Mouse (Mus musculus): Measurements from ENCODE around the gene Psg22. TPM values are rescaled to one million over a fixed set of nuclear protein-coding genes. Genes with fewer than 3 reads are reported as not detected.
"Not testable (repeated sequence)": the region's sequence is repeated elsewhere in the genome, so short reads cannot be mapped to it uniquely, and the experiment has no call there.

The Psg22 gene
- polyA plus RNA-seq, 1 experiment from 2014 or later, result not detected

DNA sequence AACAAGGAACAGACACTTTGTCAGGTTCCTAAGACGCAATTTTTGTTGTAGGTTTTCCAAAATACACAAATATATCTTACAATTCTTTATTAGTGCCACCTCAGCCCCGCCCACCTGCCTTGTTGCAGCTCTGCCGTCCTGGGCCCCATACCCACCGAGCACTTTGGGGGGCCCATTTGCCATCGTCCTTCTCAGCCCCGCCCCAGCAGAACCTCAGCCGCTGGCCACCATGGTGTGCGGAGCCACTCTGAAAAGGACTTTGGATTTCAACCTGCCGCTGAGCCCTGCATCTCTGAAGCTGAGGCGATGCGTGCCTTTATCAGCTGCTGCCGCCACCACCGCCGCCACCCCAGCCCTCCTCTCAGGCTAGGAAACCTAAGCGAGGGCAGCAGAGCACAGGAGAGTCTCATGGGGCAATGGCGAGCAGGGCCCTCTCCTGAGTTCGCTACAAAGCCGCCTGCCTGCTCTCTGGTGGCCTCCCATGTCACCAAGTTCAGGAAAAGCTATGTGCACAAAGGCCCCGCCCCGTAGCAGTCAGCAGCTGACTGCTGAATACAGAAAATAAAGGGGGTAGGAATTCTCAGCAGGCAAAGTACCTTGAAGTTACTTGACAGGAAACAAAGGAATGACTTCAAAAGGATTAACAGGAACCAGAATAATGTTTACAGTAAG, 28.4 kb downstream of the Psg22 start:
- no peaks in the 10 kb centered on the region for H3K4me1 ChIP-seq
- H3K4me2 ChIP-seq (replicated peaks), result peak overlapping the region; percentile 30
- H3K4me3 ChIP-seq (replicated peaks), result peak overlapping the region; percentile 18
- no peak overlapping the region; the same call in 1 of the 2 replicates for H3K27ac ChIP-seq (replicated peaks)
- H3K27me3 ChIP-seq, result peaks cover 20% of the 10 kb centered on the region
- no peak for ATAC-seq (ENCODE audit: insufficient number of reproducible peaks, low FRiP score, low TSS enrichment, low read depth)
- 10% methylated on average over 20 of the region's 20 CpGs for WGBS
- H3K36me3 ChIP-seq, result no peaks in the 10 kb centered on the region
- H3K9me3 ChIP-seq (replicated peaks), result no peaks in the 10 kb centered on the region
- H3K9ac ChIP-seq, result no peak overlapping the region

DNA sequence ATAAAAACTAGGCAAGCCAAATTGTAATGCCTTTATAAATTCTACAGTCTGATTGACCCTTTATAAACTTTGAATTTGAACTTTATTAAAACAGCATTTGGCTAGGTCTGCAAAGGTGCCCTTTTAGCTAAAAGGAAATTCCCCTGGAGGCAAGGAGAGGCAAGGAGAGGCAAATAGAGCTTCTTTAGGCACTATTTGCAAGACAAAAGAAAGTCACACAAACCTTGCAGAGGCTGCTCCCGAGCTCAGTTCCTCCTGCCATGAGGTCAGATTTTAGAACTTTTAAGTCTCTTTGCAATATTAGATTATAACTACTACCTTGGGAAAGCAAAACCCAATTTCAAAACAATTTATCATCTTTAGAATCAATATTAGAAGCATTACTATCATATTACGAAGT, 29.5 kb downstream of the Psg22 start:
- not testable (repeated sequence) for H3K4me2 ChIP-seq (replicated peaks); H3K4me3 ChIP-seq (replicated peaks); H3K27ac ChIP-seq (replicated peaks); H3K9me3 ChIP-seq (replicated peaks); H3K36me3 ChIP-seq; H3K9ac ChIP-seq; ATAC-seq (ENCODE audit: insufficient number of reproducible peaks, low FRiP score, low TSS enrichment, low read depth); H3K4me1 ChIP-seq
- 30% methylated on average over 2 of the region's 2 CpGs for WGBS
- H3K27me3 ChIP-seq, result peaks cover 20% of the 10 kb centered on the region

DNA sequence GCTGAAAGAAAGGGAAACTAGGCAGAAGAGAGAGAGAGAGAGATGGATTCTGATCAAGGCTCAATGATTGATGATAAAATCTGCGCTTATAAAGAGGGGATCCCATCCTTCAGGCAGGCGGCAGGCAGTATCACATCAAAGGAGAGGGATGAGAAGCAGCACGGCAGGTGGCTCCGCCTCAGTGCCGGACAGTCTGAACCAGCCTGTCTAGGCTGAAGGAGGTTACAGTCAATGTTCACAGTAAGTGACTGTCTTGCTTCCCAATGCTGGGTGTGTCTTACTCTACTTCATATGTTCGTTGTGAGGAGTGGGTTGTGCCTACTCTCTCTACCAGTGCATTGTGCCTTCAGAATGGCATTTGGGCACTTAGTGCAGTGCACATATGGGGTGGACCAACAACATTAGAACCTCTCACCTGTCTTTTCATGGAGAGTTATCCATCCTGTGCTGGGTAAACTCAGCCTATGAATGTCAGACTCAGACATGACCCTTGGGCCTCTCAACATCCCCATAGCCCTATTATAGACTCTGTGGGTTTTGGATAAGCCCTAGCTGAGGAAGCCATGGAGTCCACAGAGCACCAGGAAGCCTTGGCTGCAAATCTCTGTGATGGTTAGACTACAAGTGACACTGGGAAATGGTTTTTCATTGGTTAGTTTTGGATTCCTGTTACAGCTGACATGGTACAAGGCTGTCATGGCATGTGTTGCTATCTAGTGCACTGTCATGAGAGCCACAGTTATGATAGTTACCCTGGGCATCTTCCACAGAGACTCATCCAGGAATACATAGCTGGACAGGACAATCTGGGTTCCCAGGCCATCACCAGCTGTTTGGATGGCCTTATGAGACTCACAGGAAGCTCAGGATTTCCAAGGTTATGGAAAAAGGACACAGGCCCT, 31.4 kb downstream of the Psg22 start:
- Histone ChIP-seq H3K27ac (replicated peaks) (no peak overlapping the region), H3K36me3 (no peaks in the 10 kb centered on the region), H3K9ac (no peak overlapping the region), H3K4me1 (no peaks in the 10 kb centered on the region), H3K9me3 (replicated peaks) (no peaks in the 10 kb centered on the region), H3K27me3 (peaks cover 20% of the 10 kb centered on the region), H3K4me3 (replicated peaks) (no peak overlapping the region), H3K4me2 (replicated peaks) (no peak overlapping the region)
- WGBS, result 22% methylated on average over 6 of the region's 6 CpGs
- ATAC-seq (ENCODE audit: insufficient number of reproducible peaks, low FRiP score, low TSS enrichment, low read depth), result no peak

DNA sequence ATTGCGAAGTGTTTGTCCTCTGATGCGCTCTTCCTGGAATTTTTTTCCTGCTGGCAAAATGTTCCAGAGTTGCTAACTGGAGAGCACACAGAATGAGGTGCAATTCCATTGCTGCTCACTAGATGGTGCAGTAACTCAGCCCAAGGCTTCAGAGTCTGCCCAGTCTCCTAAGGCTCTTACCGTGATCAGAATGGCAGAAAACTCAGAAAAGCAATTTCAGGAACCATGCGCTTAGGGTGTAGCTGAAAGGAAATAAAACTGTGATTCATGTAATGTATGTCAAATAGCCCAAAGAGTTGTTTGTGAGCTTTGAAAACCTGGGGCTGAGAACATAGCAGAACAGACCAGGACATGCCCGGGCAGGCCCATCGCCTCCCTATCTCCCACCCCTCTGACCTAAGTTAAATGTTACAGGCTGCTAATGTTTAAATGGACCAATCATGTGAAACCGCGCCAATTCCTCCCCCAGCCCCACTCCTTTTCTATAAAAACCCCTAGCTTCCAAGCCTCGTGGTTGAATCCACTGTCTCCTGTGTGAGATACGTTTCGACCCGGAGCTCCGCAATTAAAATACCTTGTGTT, 32.1 kb downstream of the Psg22 start:
- H3K9ac ChIP-seq; H3K27ac ChIP-seq (replicated peaks); H3K36me3 ChIP-seq; H3K4me3 ChIP-seq (replicated peaks); H3K4me1 ChIP-seq; ATAC-seq (ENCODE audit: insufficient number of reproducible peaks, low FRiP score, low TSS enrichment, low read depth); H3K4me2 ChIP-seq (replicated peaks); H3K9me3 ChIP-seq (replicated peaks): not testable (repeated sequence)
- WGBS, result 45% methylated on average over 11 of the region's 13 CpGs
- H3K27me3 ChIP-seq, result peaks cover 20% of the 10 kb centered on the region

DNA sequence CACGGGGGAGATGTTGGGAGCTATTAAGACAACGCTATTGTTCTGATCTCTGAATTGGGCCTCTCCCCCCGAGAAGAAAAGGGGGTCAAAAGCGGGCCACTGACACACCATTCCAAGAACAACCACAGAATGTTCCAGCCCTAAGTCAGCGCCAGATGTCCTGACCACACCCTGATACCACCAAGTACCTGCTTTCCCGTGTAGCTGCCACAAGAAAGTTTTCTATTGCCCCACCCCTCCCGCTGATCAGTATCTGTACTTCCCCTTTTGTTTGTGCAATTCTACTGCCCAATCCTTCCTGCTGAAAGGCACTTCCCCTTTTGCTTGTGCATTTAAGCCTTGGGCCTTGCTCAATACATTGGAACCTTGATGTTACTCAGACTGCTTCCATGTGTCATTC, 42.3 kb downstream of the Psg22 start:
- H3K36me3 ChIP-seq; H3K4me2 ChIP-seq (replicated peaks); ATAC-seq (ENCODE audit: insufficient number of reproducible peaks, low FRiP score, low TSS enrichment, low read depth); H3K4me1 ChIP-seq; H3K9ac ChIP-seq; H3K27me3 ChIP-seq; H3K27ac ChIP-seq (replicated peaks); H3K9me3 ChIP-seq (replicated peaks); H3K4me3 ChIP-seq (replicated peaks): not testable (repeated sequence)
- WGBS, result 83% methylated on average over 7 of the region's 7 CpGs

DNA sequence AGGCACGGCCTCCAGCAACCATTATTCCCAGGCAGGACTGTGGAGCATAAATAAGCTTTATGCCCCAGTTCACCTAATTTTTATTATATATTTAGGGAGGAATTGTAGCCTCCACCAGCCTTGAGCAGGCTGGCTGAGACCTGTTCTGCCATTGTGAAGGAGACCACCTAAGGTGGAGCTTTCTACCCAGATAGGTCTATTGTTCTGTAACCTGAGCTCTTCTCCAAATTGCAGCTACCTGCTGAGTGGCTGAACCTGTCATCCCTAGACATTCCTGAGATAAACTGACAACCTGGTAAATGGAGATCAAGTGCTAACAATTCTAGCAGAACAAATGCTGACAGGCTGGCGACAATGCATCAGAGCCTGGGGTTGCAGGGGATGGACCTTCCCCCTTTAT, 45.0 kb downstream of the Psg22 start:
- H3K4me3 ChIP-seq (replicated peaks); H3K9me3 ChIP-seq (replicated peaks); H3K4me1 ChIP-seq; H3K9ac ChIP-seq; ATAC-seq (ENCODE audit: insufficient number of reproducible peaks, low FRiP score, low TSS enrichment, low read depth); H3K36me3 ChIP-seq; H3K27ac ChIP-seq (replicated peaks); H3K27me3 ChIP-seq; H3K4me2 ChIP-seq (replicated peaks): not testable (repeated sequence)
- 38% methylated on average over 1 of the region's 2 CpGs for WGBS

Other genes starting within 250 kb of the Psg22 start
- not detected in 2 replicates for gene Psg26, start 233.9 kb upstream of the Psg22 start, polyA plus RNA-seq (2015; fragmentation: Nextera tagmentation; extraction: Ambion mirVana)
- not detected in 2 replicates for gene Psg25, start 185.8 kb upstream of the Psg22 start, polyA plus RNA-seq (2015; fragmentation: Nextera tagmentation; extraction: Ambion mirVana)
- not detected in 2 replicates for gene Psg27, start 150.8 kb upstream of the Psg22 start, polyA plus RNA-seq (2015; fragmentation: Nextera tagmentation; extraction: Ambion mirVana)
- not detected in 2 replicates for gene Psg23, start 101.6 kb upstream of the Psg22 start, polyA plus RNA-seq (2015; fragmentation: Nextera tagmentation; extraction: Ambion mirVana)
- not detected in 2 replicates for gene Psg21, start 61.4 kb upstream of the Psg22 start, polyA plus RNA-seq (2015; fragmentation: Nextera tagmentation; extraction: Ambion mirVana)
- gene Psg20, start 31.9 kb upstream of the Psg22 start, polyA plus RNA-seq (2015; fragmentation: Nextera tagmentation; extraction: Ambion mirVana), result 0.11 TPM in 1 of 2 replicates, not detected in the other
- gene Psg19, start 80.4 kb downstream of the Psg22 start, polyA plus RNA-seq (2015; fragmentation: Nextera tagmentation; extraction: Ambion mirVana), result not detected in 2 replicates
- gene Psg17, start 103.5 kb downstream of the Psg22 start, polyA plus RNA-seq (2015; fragmentation: Nextera tagmentation; extraction: Ambion mirVana), result not detected in 2 replicates
- 1.0 and 1.1 TPM in 2 replicates for gene Mill2, start 121.9 kb downstream of the Psg22 start, polyA plus RNA-seq (2015; fragmentation: Nextera tagmentation; extraction: Ambion mirVana)
- 9.7 and 16.3 TPM in 2 replicates for gene Pglyrp1, start 153.2 kb downstream of the Psg22 start, polyA plus RNA-seq (2015; fragmentation: Nextera tagmentation; extraction: Ambion mirVana)
- 31.8 and 40.3 TPM in 2 replicates for gene Ccdc61, start 192.3 kb downstream of the Psg22 start, polyA plus RNA-seq (2015; fragmentation: Nextera tagmentation; extraction: Ambion mirVana)
- 0.56 and 0.60 TPM in 2 replicates for gene Nova2, start 207.8 kb downstream of the Psg22 start, polyA plus RNA-seq (2015; fragmentation: Nextera tagmentation; extraction: Ambion mirVana)

All from embryonic facial prominence, embryonic 15.5 days (tissue).